Mouse (Mus musculus) cortical plate, adult 2 months (tissue): Measurements from ENCODE around the gene Vstm2a.

Source experiments
- CTCF ChIP-seq: fragments of 200-500 bp; IDR thresholded peaks from 2 replicates; pipeline ENCODE4 v1.5.1; 2011; ENCODE audit warnings: mild to moderate bottlenecking, control low read depth, low read length; ENCODE audit not compliant: insufficient read depth; ENCODE audit errors: extremely low read depth
- POLR2A ChIP-seq: fragments of 200-500 bp; IDR thresholded peaks from 2 replicates; pipeline ENCODE4 v1.6.1; 2011; ENCODE audit warnings: mild to moderate bottlenecking, low read length, control low read depth; ENCODE audit not compliant: insufficient read depth; ENCODE audit errors: extremely low read depth

- TF ChIP-seq POLR2A (no peak), CTCF (no peak)
Observed at GRCm38 (mm10) chr11:16299492-16299891, 42.0 kb downstream of the Vstm2a start.
